Mouse (Mus musculus): ENCODE results near the gene Fam126a. TPM values are rescaled to one million over a fixed set of nuclear protein-coding genes. Genes with fewer than 3 reads are reported as not detected.

The Fam126a gene
- 0.75 and 1.2 TPM in 2 replicates for polyA plus RNA-seq (2012; rRNA removed; ENCODE audit: low replicate concordance)

DNA sequence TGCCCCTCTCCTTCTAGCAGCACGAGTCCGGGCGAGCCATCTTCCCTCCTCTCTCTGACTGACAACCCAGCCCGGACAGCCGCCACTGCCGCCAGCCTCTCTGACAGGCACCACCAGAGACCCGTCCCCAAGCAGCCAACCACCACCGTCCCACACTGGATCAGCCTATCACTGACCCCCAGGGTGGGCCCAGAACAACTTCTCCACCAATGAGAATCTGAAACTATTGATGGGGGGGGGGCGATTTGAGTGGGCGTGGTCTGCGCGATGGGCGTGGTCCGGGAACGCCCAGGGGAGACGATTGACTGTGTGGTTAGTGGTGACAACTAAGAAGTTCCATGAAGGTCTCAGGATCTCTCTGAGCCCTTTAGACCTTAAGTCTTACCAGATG lies at the start of gene Fam126a:
Fam126a (minus strand) TSS at position 112 of the 391 bp plus-strand sequence.

Other genes starting within 250 kb of the Fam126a start
- gene Pus7, start 247.0 kb downstream of the Fam126a start, polyA plus RNA-seq (2012; rRNA removed; ENCODE audit: low replicate concordance) = 0.44 and 1.2 TPM in 2 replicates
- gene Rint1, start 243.0 kb downstream of the Fam126a start, polyA plus RNA-seq (2012; rRNA removed; ENCODE audit: low replicate concordance) = 3.8 and 7.4 TPM in 2 replicates
- 8.4 and 11.0 TPM in 2 replicates for gene Tomm7, start 186.5 kb downstream of the Fam126a start, polyA plus RNA-seq (2012; rRNA removed; ENCODE audit: low replicate concordance)
- 0.11 and 0.20 TPM in 2 replicates for gene Klhl7, start 69.9 kb upstream of the Fam126a start, polyA plus RNA-seq (2012; rRNA removed; ENCODE audit: low replicate concordance)
- 2.7 and 4.4 TPM in 2 replicates for gene Nupl2, start 134.3 kb upstream of the Fam126a start, polyA plus RNA-seq (2012; rRNA removed; ENCODE audit: low replicate concordance)

Data from duodenum, adult 2 months (tissue).